Mouse (Mus musculus): ENCODE results near the gene Lpcat2b. TPM values are rescaled to one million over a fixed set of nuclear protein-coding genes. Genes with fewer than 3 reads are reported as not detected.
A peak's percentile ranks its signal among the peaks of the same experiment; 100 is the strongest.

Gene Lpcat2b
- polyA plus RNA-seq, 1 experiment from 2014 or later = not detected

- no peaks in the 10 kb centered on the region for H3K4me1 ChIP-seq (ENCODE audit: control insufficient read depth, insufficient read depth, low read length)
- peak; percentile 97 for DNase-seq (ENCODE audit: low spot score)
- peak; percentile 95 for ATAC-seq (ENCODE audit: insufficient read depth, low FRiP score, low TSS enrichment)
- H3K4me2 ChIP-seq (ENCODE audit: low read depth) = peak within 1 kb of the TSS; percentile 60
- H3K27ac ChIP-seq (ENCODE audit: low read depth, low read length) = no peak within 1 kb of the TSS
- WGBS = under 1% methylated on average over 50 of the region's 51 CpGs
- H3K36me3 ChIP-seq (ENCODE audit: control insufficient read depth, insufficient read depth, low read length) = no peaks in the 10 kb centered on the region
- H3K27me3 ChIP-seq (ENCODE audit: control insufficient read depth, insufficient read depth, low read length) = no peaks in the 10 kb centered on the region
- H3K9me3 ChIP-seq (ENCODE audit: control insufficient read depth, low read length) = no peaks in the 10 kb centered on the region
- H3K4me3 ChIP-seq (ENCODE audit: low read depth, low read length) = peak within 1 kb of the TSS; percentile 62
- H3K9ac ChIP-seq (ENCODE audit: low read length) = peak within 1 kb of the TSS; percentile 95
These were observed 6.3 kb downstream of the Lpcat2b start, which contains the start of gene Btbd8 for GRCm38 (mm10) chr5:107437464-107438281. TSS of gene Btbd8 (plus strand) at chr5:107437997.

GRCm38 (mm10) chr5:107438353-107438752 is 7.0 kb downstream of the Lpcat2b start:
- H3K4me1 ChIP-seq (ENCODE audit: control insufficient read depth, insufficient read depth, low read length) = no peaks in the 10 kb centered on the region
- no peaks in the 10 kb centered on the region for H3K27me3 ChIP-seq (ENCODE audit: control insufficient read depth, insufficient read depth, low read length)
- 27% methylated on average over 7 of the region's 7 CpGs for WGBS
- H3K9ac ChIP-seq (ENCODE audit: low read length) = peak overlapping the region; percentile 95
- no peaks in the 10 kb centered on the region for H3K36me3 ChIP-seq (ENCODE audit: control insufficient read depth, insufficient read depth, low read length)
- no peak overlapping the region for H3K27ac ChIP-seq (ENCODE audit: low read depth, low read length)
- DNase-seq (ENCODE audit: low spot score) (no peak), ATAC-seq (ENCODE audit: insufficient read depth, low FRiP score, low TSS enrichment) (no peak)
- H3K4me3 ChIP-seq (ENCODE audit: low read depth, low read length) = peak overlapping the region; percentile 62
- H3K9me3 ChIP-seq (ENCODE audit: control insufficient read depth, low read length) = no peaks in the 10 kb centered on the region
- H3K4me2 ChIP-seq (ENCODE audit: low read depth) = peak overlapping the region; percentile 60

GRCm38 (mm10) chr5:107441881-107442280 is 10.5 kb downstream of the Lpcat2b start:
- no peak overlapping the region for H3K27ac ChIP-seq (ENCODE audit: low read depth, low read length)
- no peak for ATAC-seq (ENCODE audit: insufficient read depth, low FRiP score, low TSS enrichment)
- no peak overlapping the region for H3K9ac ChIP-seq (ENCODE audit: low read length)
- no peaks in the 10 kb centered on the region for H3K4me1 ChIP-seq (ENCODE audit: control insufficient read depth, insufficient read depth, low read length)
- no peaks in the 10 kb centered on the region for H3K9me3 ChIP-seq (ENCODE audit: control insufficient read depth, low read length)
- 82% methylated on average over 5 of the region's 5 CpGs for WGBS
- no peaks in the 10 kb centered on the region for H3K27me3 ChIP-seq (ENCODE audit: control insufficient read depth, insufficient read depth, low read length)
- no peak overlapping the region for H3K4me2 ChIP-seq (ENCODE audit: low read depth)
- H3K4me3 ChIP-seq (ENCODE audit: low read depth, low read length) = no peak overlapping the region
- H3K36me3 ChIP-seq (ENCODE audit: control insufficient read depth, insufficient read depth, low read length) = no peaks in the 10 kb centered on the region
- DNase-seq (ENCODE audit: low spot score) = no peak

- no peak overlapping the region for H3K4me2 ChIP-seq (ENCODE audit: low read depth)
- DNase-seq (ENCODE audit: low spot score) = no peak
- no peak overlapping the region for H3K27ac ChIP-seq (ENCODE audit: low read depth, low read length)
- H3K9me3 ChIP-seq (ENCODE audit: control insufficient read depth, low read length) = no peaks in the 10 kb centered on the region
- no peak for ATAC-seq (ENCODE audit: insufficient read depth, low FRiP score, low TSS enrichment)
- no peaks in the 10 kb centered on the region for H3K36me3 ChIP-seq (ENCODE audit: control insufficient read depth, insufficient read depth, low read length)
- H3K4me3 ChIP-seq (ENCODE audit: low read depth, low read length) = no peak overlapping the region
- WGBS = 89% methylated on average over 4 of the region's 4 CpGs
- H3K9ac ChIP-seq (ENCODE audit: low read length) = no peak overlapping the region
- no peaks in the 10 kb centered on the region for H3K27me3 ChIP-seq (ENCODE audit: control insufficient read depth, insufficient read depth, low read length)
- no peaks in the 10 kb centered on the region for H3K4me1 ChIP-seq (ENCODE audit: control insufficient read depth, insufficient read depth, low read length)
These were observed 12.9 kb downstream of the Lpcat2b start for GRCm38 (mm10) chr5:107444251-107444650.

- Histone ChIP-seq H3K27ac (ENCODE audit: low read depth, low read length) (no peak overlapping the region), H3K4me3 (ENCODE audit: low read depth, low read length) (no peak overlapping the region), H3K4me2 (ENCODE audit: low read depth) (no peak overlapping the region), H3K9ac (ENCODE audit: low read length) (no peak overlapping the region), H3K9me3 (ENCODE audit: control insufficient read depth, low read length) (no peaks in the 10 kb centered on the region), H3K4me1 (ENCODE audit: control insufficient read depth, insufficient read depth, low read length) (no peaks in the 10 kb centered on the region), H3K27me3 (ENCODE audit: control insufficient read depth, insufficient read depth, low read length) (no peaks in the 10 kb centered on the region), H3K36me3 (ENCODE audit: control insufficient read depth, insufficient read depth, low read length) (no peaks in the 10 kb centered on the region)
- 90% methylated on average over 4 of the region's 4 CpGs for WGBS
- no peak for ATAC-seq (ENCODE audit: insufficient read depth, low FRiP score, low TSS enrichment)
- DNase-seq (ENCODE audit: low spot score) = no peak
These were observed 16.6 kb downstream of the Lpcat2b start for GRCm38 (mm10) chr5:107447977-107448376.

- Histone ChIP-seq H3K27ac (ENCODE audit: low read depth, low read length) (no peak overlapping the region), H3K4me2 (ENCODE audit: low read depth) (no peak overlapping the region), H3K4me1 (ENCODE audit: control insufficient read depth, insufficient read depth, low read length) (no peaks in the 10 kb centered on the region), H3K27me3 (ENCODE audit: control insufficient read depth, insufficient read depth, low read length) (no peaks in the 10 kb centered on the region), H3K9ac (ENCODE audit: low read length) (no peak overlapping the region), H3K9me3 (ENCODE audit: control insufficient read depth, low read length) (no peaks in the 10 kb centered on the region), H3K4me3 (ENCODE audit: low read depth, low read length) (no peak overlapping the region), H3K36me3 (ENCODE audit: control insufficient read depth, insufficient read depth, low read length) (no peaks in the 10 kb centered on the region)
- DNase-seq (ENCODE audit: low spot score) (no peak), ATAC-seq (ENCODE audit: insufficient read depth, low FRiP score, low TSS enrichment) (no peak)
- WGBS = 92% methylated on average over 4 of the region's 4 CpGs
These were observed 17.4 kb downstream of the Lpcat2b start for GRCm38 (mm10) chr5:107448784-107449183.

- DNase-seq (ENCODE audit: low spot score) = no peak
- Histone ChIP-seq H3K27ac (ENCODE audit: low read depth, low read length) (no peak overlapping the region), H3K36me3 (ENCODE audit: control insufficient read depth, insufficient read depth, low read length) (no peaks in the 10 kb centered on the region), H3K9me3 (ENCODE audit: control insufficient read depth, low read length) (no peaks in the 10 kb centered on the region), H3K9ac (ENCODE audit: low read length) (no peak overlapping the region), H3K4me2 (ENCODE audit: low read depth) (no peak overlapping the region), H3K27me3 (ENCODE audit: control insufficient read depth, insufficient read depth, low read length) (no peaks in the 10 kb centered on the region), H3K4me1 (ENCODE audit: control insufficient read depth, insufficient read depth, low read length) (no peaks in the 10 kb centered on the region), H3K4me3 (ENCODE audit: low read depth, low read length) (no peak overlapping the region)
- 90% methylated on average over 5 of the region's 5 CpGs for WGBS
- ATAC-seq (ENCODE audit: insufficient read depth, low FRiP score, low TSS enrichment) = no peak
These were observed 18.3 kb downstream of the Lpcat2b start for GRCm38 (mm10) chr5:107449620-107450019.

GRCm38 (mm10) chr5:107450299-107450698 is 18.9 kb downstream of the Lpcat2b start:
- Histone ChIP-seq H3K9ac (ENCODE audit: low read length) (no peak overlapping the region), H3K4me1 (ENCODE audit: control insufficient read depth, insufficient read depth, low read length) (no peaks in the 10 kb centered on the region), H3K4me2 (ENCODE audit: low read depth) (no peak overlapping the region), H3K27ac (ENCODE audit: low read depth, low read length) (no peak overlapping the region), H3K9me3 (ENCODE audit: control insufficient read depth, low read length) (no peaks in the 10 kb centered on the region), H3K36me3 (ENCODE audit: control insufficient read depth, insufficient read depth, low read length) (no peaks in the 10 kb centered on the region), H3K27me3 (ENCODE audit: control insufficient read depth, insufficient read depth, low read length) (no peaks in the 10 kb centered on the region), H3K4me3 (ENCODE audit: low read depth, low read length) (no peak overlapping the region)
- DNase-seq (ENCODE audit: low spot score) = no peak
- ATAC-seq (ENCODE audit: insufficient read depth, low FRiP score, low TSS enrichment) = no peak
- 97% methylated on average over 5 of the region's 5 CpGs for whole genome bisulfite sequencing
